Mouse (Mus musculus): ENCODE measurements at regions not wholly inside any gene's neighbourhood (a gene's known extent, or its start where the extent isn't known, plus 50 kb on each side); places are given as distances from the start of the nearest gene placed in this dataset.

DNA sequence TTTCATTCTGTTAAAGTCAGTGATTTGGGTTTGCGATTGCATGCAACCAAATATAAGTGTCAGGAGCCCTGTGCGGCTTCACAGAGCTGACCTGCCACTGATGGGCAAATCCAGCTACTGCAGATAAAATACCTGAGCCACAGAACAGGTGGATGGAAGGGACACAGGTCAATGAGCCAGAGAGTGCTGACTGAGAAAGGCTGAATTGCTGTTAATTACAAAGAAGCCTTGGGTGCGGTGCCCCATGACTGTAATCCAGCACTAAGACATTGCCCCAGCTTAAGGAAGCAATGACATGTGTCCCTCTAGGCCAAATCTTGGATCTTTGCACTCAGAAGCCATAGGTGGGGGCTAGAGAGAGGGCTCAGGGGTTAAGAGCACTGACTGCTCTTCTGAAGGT is 401.7 kb downstream of the Med13l start:
- H3K27me3 ChIP-seq (ENCODE audit: insufficient read depth, low read length): peaks cover 5% of the 10 kb centered on the region; the same call in 1 of the 2 replicates
- TF ChIP-seq POU5F1 (IDR thresholded peaks at IDR 0.05; ENCODE audit: borderline replicate concordance, low read length): no peak
- TF ChIP-seq NANOG (IDR thresholded peaks at IDR 0.05; ENCODE audit: borderline replicate concordance, low read length): no peak
- no peak for TF ChIP-seq CTCF (conservative IDR thresholded peaks at IDR 0.05; ENCODE audit: low read length)

DNA sequence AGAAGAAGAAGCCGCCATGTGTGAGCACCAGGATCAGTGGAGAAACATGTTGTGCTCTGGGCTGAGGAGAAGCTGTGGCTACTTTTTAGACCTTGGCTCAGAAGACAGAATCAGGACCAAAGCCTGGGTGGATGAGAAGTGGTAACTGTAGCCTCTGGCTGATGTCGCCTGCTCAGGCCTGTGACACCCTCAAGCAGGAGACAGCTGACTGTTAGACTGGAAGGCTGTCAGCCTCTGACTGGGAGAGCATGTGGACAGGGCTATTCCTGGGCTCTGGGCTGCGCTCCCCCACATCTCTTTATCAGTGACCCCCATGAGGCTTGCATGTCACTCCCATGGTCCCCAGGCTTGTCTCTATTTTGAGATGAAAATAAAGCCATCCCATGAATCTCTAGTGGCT is 402.5 kb downstream of the Med13l start:
- Histone ChIP-seq H3K27me3 (ENCODE audit: insufficient read depth, low read length) (peaks cover 10% of the 10 kb centered on the region), H3K9me3 (ENCODE audit: low read length) (no peaks in the 10 kb centered on the region), H3K36me3 (ENCODE audit: insufficient read depth, low read length) (no peaks in the 10 kb centered on the region), H3K4me1 (replicated peaks; ENCODE audit: low read depth, low read length) (peaks cover 39% of the 10 kb centered on the region), H3K4me3 (replicated peaks; ENCODE audit: low read length) (no peak overlapping the region)
- TF ChIP-seq NANOG (IDR thresholded peaks at IDR 0.05; ENCODE audit: borderline replicate concordance, low read length) (no peak), POU5F1 (IDR thresholded peaks at IDR 0.05; ENCODE audit: borderline replicate concordance, low read length) (no peak)

More for the DNA sequence above, 401.7 kb downstream of the Med13l start:
- Histone ChIP-seq H3K4me3 (replicated peaks; ENCODE audit: low read length) (no peak overlapping the region), H3K36me3 (ENCODE audit: insufficient read depth, low read length) (no peaks in the 10 kb centered on the region), H3K4me1 (replicated peaks; ENCODE audit: low read depth, low read length) (peaks cover 31% of the 10 kb centered on the region), H3K9me3 (ENCODE audit: low read length) (no peaks in the 10 kb centered on the region)

DNA sequence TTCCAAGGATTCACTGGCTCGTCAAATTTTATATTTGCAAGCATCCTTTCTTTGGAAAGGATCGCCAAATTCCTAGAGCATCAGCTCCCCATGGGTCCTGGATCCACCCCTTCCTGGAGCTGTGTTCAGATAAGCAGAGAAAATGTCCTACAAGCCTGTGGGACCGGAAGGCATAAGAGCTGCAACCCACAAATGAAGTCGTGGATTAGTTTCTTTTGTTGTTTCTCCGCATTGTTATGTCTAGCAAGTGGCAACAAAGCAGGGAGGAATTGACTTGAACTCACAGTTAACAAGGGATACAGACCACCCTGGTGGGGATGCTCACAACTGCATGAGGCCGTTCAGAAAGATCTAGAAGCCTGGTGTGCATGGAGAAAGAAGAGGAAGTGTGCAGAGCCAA is 406.4 kb downstream of the Med13l start:
- Histone ChIP-seq H3K9me3 (ENCODE audit: low read length) (peaks cover 5% of the 10 kb centered on the region), H3K4me1 (replicated peaks; ENCODE audit: low read depth, low read length) (peaks cover 38% of the 10 kb centered on the region), H3K4me3 (replicated peaks; ENCODE audit: low read length) (no peak overlapping the region), H3K27me3 (ENCODE audit: insufficient read depth, low read length) (peaks cover 13% of the 10 kb centered on the region), H3K36me3 (ENCODE audit: insufficient read depth, low read length) (no peaks in the 10 kb centered on the region)
- no peak for TF ChIP-seq POU5F1 (IDR thresholded peaks at IDR 0.05; ENCODE audit: borderline replicate concordance, low read length)
- TF ChIP-seq CTCF (conservative IDR thresholded peaks at IDR 0.05; ENCODE audit: low read length): no peak
- TF ChIP-seq NANOG (IDR thresholded peaks at IDR 0.05; ENCODE audit: borderline replicate concordance, low read length): peak; percentile 86

DNA sequence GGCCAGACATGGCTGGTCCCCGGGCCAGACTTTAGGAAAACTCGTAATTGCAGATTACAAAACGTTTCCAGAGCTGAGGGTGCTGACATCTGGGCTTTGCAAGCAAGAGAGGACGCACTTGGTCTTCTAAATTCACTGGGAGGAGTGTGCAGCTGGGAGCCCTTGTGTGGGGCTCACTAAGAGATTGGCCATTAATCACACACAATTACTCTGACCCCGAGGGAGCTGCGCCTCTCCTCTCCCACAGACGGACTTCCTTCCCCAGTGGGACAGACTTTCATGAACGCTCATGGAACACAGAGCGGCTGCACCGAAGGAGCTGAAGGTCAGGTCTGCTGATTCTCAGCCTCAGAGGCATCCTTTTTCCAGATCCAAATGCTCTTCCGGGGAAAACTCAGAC is 407.2 kb downstream of the Med13l start:
- Histone ChIP-seq H3K4me1 (replicated peaks; ENCODE audit: low read depth, low read length) (peaks cover 38% of the 10 kb centered on the region), H3K9me3 (ENCODE audit: low read length) (peaks cover 8% of the 10 kb centered on the region), H3K4me3 (replicated peaks; ENCODE audit: low read length) (no peak overlapping the region), H3K36me3 (ENCODE audit: insufficient read depth, low read length) (no peaks in the 10 kb centered on the region), H3K27me3 (ENCODE audit: insufficient read depth, low read length) (peaks cover 17% of the 10 kb centered on the region)
- no peak for TF ChIP-seq CTCF (conservative IDR thresholded peaks at IDR 0.05; ENCODE audit: low read length)
- TF ChIP-seq NANOG (IDR thresholded peaks at IDR 0.05; ENCODE audit: borderline replicate concordance, low read length): no peak
- TF ChIP-seq POU5F1 (IDR thresholded peaks at IDR 0.05; ENCODE audit: borderline replicate concordance, low read length): no peak

- no peak overlapping the region for H3K4me3 ChIP-seq (replicated peaks; ENCODE audit: low read length)
- H3K36me3 ChIP-seq (ENCODE audit: insufficient read depth, low read length): no peaks in the 10 kb centered on the region
- TF ChIP-seq NANOG (IDR thresholded peaks at IDR 0.05; ENCODE audit: borderline replicate concordance, low read length): no peak
- no peak for TF ChIP-seq POU5F1 (IDR thresholded peaks at IDR 0.05; ENCODE audit: borderline replicate concordance, low read length)
- no peak for TF ChIP-seq CTCF (conservative IDR thresholded peaks at IDR 0.05; ENCODE audit: low read length)
- 0 out of 2 replicates have a peak, but pooled peaks cover under 1% of the 10 kb centered on the region for H3K4me1 ChIP-seq (replicated peaks; ENCODE audit: low read depth, low read length)
- peaks cover 16% of the 10 kb centered on the region for H3K27me3 ChIP-seq (ENCODE audit: insufficient read depth, low read length)
- peaks cover 8% of the 10 kb centered on the region for H3K9me3 ChIP-seq (ENCODE audit: low read length)
These were observed 414.7 kb downstream of the Med13l start for GRCm38 (mm10) chr5:118975147-118975546.

- Histone ChIP-seq H3K27me3 (ENCODE audit: insufficient read depth, low read length) (peaks cover 21% of the 10 kb centered on the region), H3K36me3 (ENCODE audit: insufficient read depth, low read length) (no peaks in the 10 kb centered on the region), H3K4me1 (replicated peaks; ENCODE audit: low read depth, low read length) (peaks cover 13% of the 10 kb centered on the region; the same call in 1 of the 2 replicates), H3K4me3 (replicated peaks; ENCODE audit: low read length) (no peak overlapping the region), H3K9me3 (ENCODE audit: low read length) (no peaks in the 10 kb centered on the region)
- TF ChIP-seq NANOG (IDR thresholded peaks at IDR 0.05; ENCODE audit: borderline replicate concordance, low read length): no peak
- TF ChIP-seq POU5F1 (IDR thresholded peaks at IDR 0.05; ENCODE audit: borderline replicate concordance, low read length): no peak
- no peak for TF ChIP-seq CTCF (conservative IDR thresholded peaks at IDR 0.05; ENCODE audit: low read length)
These were observed 418.6 kb downstream of the Med13l start for GRCm38 (mm10) chr5:118978921-118979630.

DNA sequence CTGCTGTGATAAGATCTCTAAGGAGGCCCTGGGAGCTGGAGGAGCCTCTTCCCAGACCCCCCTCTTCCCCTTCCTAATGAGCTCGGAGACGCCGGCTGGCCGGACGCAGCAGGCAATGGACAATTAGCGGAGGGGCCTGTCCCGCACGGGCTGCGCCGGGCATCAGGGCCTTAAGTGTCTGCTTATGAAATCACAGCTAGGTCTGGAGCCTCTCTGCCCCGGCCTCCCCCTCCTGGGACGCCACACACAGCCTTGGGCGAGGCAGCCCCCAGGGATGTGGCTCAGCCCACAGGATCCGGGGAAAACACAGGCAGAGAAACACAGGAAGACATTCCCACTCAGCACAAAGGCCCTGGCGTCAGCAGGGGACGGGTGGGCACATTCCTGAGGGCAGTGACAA is 420.6 kb downstream of the Med13l start:
- Histone ChIP-seq H3K4me1 (replicated peaks; ENCODE audit: low read depth, low read length) (peaks cover 13% of the 10 kb centered on the region; the same call in 1 of the 2 replicates), H3K27me3 (ENCODE audit: insufficient read depth, low read length) (peaks cover 30% of the 10 kb centered on the region), H3K4me3 (replicated peaks; ENCODE audit: low read length) (peak overlapping the region; percentile 55), H3K9me3 (ENCODE audit: low read length) (no peaks in the 10 kb centered on the region), H3K36me3 (ENCODE audit: insufficient read depth, low read length) (no peaks in the 10 kb centered on the region)
- TF ChIP-seq POU5F1 (IDR thresholded peaks at IDR 0.05; ENCODE audit: borderline replicate concordance, low read length): no peak
- TF ChIP-seq CTCF (conservative IDR thresholded peaks at IDR 0.05; ENCODE audit: low read length): no peak
- TF ChIP-seq NANOG (IDR thresholded peaks at IDR 0.05; ENCODE audit: borderline replicate concordance, low read length): no peak

GRCm38 (mm10) chr5:118984251-118984650 is 423.8 kb downstream of the Med13l start:
- no peak overlapping the region for H3K4me3 ChIP-seq (replicated peaks; ENCODE audit: low read length)
- peaks cover 22% of the 10 kb centered on the region for H3K27me3 ChIP-seq (ENCODE audit: insufficient read depth, low read length)
- H3K9me3 ChIP-seq (ENCODE audit: low read length): no peaks in the 10 kb centered on the region
- H3K4me1 ChIP-seq (replicated peaks; ENCODE audit: low read depth, low read length): peaks cover 13% of the 10 kb centered on the region; the same call in 1 of the 2 replicates
- no peak for TF ChIP-seq NANOG (IDR thresholded peaks at IDR 0.05; ENCODE audit: borderline replicate concordance, low read length)
- no peak for TF ChIP-seq POU5F1 (IDR thresholded peaks at IDR 0.05; ENCODE audit: borderline replicate concordance, low read length)
- TF ChIP-seq CTCF (conservative IDR thresholded peaks at IDR 0.05; ENCODE audit: low read length): no peak
- no peaks in the 10 kb centered on the region for H3K36me3 ChIP-seq (ENCODE audit: insufficient read depth, low read length)
